Mouse (Mus musculus) heart, embryonic 11.5 days (tissue): ENCODE results near the gene Slfn5. TPM values are rescaled to one million over a fixed set of nuclear protein-coding genes. Genes with fewer than 3 reads are reported as not detected.

ENCODE experiments used
- ATAC-seq: fragments of 200-750 bp; cut with Nextera tagmentation; replicated peaks from 2 replicates; pipeline ENCODE4 v1.8.0; 2017; ENCODE audit warnings: moderate library complexity; ENCODE audit not compliant: insufficient number of reproducible peaks, low FRiP score, low TSS enrichment
- H3K27ac ChIP-seq: fragments of 300-500 bp; sonication (generic); 2 replicates; pipeline ENCODE4 v1.5.1; 2014; ENCODE audit warnings: mild to moderate bottlenecking, low read depth, low read length
- H3K27me3 ChIP-seq: fragments of 300-500 bp; sonication (generic); 2 replicates; pipeline ENCODE4 v1.6.1; 2014; ENCODE audit warnings: mild to moderate bottlenecking, low read length, mixed read lengths; ENCODE audit not compliant: control insufficient read depth, insufficient read depth
- H3K36me3 ChIP-seq: fragments of 300-500 bp; sonication (generic); 2 replicates; pipeline ENCODE4 v1.6.1; 2014; ENCODE audit warnings: mild to moderate bottlenecking, low read length, moderate library complexity, mixed read lengths; ENCODE audit not compliant: control insufficient read depth, insufficient read depth
- H3K4me1 ChIP-seq: fragments of 300-500 bp; sonication (generic); 2 replicates; pipeline ENCODE4 v1.6.1; 2014; ENCODE audit warnings: low read length; ENCODE audit not compliant: control insufficient read depth, insufficient read depth
- H3K4me2 ChIP-seq: fragments of 300-500 bp; sonication (generic); 2 replicates; pipeline ENCODE4 v1.6.1; 2014; ENCODE audit warnings: mild to moderate bottlenecking, moderate library complexity
- H3K4me3 ChIP-seq: fragments of 300-500 bp; sonication (generic); 2 replicates; pipeline ENCODE4 v1.5.1; 2014; ENCODE audit warnings: low read depth, low read length
- H3K9ac ChIP-seq: fragments of 300-500 bp; sonication (generic); 2 replicates; pipeline ENCODE4 v1.6.1; 2014; ENCODE audit warnings: mild to moderate bottlenecking, low read depth, low read length, moderate library complexity
- H3K9me3 ChIP-seq: fragments of 300-500 bp; sonication (generic); replicated peaks from 2 replicates; pipeline ENCODE4 v1.6.1; 2016; ENCODE audit warnings: low read length; ENCODE audit not compliant: control insufficient read depth
- WGBS: fragments of 180-500 bp; shearing (Covaris S2); extraction: QIAGEN DNeasy Blood & Tissue Kit; methylation state at CpG from one replicate; pipeline ENCODE4 v1.1.7; 2014; ENCODE audit not compliant: insufficient replicate concordance; 5-methylcytosine and 5-hydroxymethylcytosine counted together
- polyA plus RNA-seq: library from polyadenylated mRNA; unstranded; fragments of >200 nt; fragmentation: Nextera tagmentation; extraction: Ambion mirVana; gene quantifications from 2 replicates; pipeline ENCODE4 v1.2.1, GENCODE M21; 2014

The Slfn5 gene
- polyA plus RNA-seq, 1 experiment from 2014 or later: 1.4 TPM

DNA sequence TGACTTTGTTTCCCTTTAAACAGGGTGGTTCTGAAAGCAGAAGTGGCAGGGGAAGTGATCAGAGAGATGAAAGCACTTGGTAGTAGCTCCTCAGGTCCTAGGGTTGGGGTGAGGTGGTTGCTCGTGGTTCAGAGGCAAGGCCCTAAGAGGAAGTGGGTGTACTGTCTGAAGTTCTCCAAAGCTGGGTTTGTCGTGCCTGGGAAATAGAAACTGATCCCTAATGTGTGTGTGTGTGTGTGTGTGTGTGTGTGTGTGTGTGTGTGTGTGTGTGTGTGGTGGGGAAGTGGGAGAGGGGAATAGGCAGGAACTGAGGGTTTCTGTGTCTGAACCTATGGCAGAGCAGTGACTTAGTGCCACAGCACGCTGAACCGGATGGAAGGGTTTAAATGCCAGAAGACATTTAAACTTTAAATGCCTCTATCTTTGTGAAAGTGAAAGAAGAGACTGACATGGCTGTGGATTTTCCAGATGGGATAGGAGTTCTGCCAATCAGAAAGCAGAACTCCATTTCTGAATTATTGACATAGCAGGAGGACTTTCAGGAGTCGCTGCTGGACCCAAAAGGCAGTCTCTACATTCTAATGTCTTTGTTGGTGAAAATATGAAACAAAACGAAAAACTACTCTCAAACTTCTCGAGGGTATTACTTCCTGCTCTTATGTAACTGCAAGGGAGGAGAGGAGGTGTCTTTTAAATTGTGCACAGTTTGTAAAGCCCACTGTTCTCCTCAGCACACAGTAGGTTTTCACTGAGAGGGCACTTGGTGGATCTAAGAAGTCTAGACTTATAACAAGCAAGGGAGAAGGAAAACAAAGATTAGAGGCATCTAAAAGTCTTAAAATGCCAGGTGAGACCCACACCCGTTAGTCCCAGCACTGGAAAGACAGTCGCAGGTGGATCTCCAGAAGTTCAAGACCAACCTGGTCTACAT lies 1.7 kb downstream of the Slfn5 start:
- Histone ChIP-seq H3K27me3 (peaks cover 27% of the 10 kb centered on the region), H3K4me2 (peak overlapping the region; percentile 69), H3K36me3 (no peaks in the 10 kb centered on the region), H3K9me3 (no peaks in the 10 kb centered on the region), H3K27ac (no peak overlapping the region), H3K4me1 (peaks cover 9% of the 10 kb centered on the region; the same call in 1 of the 2 replicates), H3K4me3 (no peak overlapping the region), H3K9ac (no peak overlapping the region)
- WGBS: 59% methylated on average over 9 of the region's 9 CpGs
- ATAC-seq: no peak

GRCm38 (mm10) chr11:82954631-82955030 lies 3.5 kb downstream of the Slfn5 start:
- Histone ChIP-seq H3K4me3 (no peak overlapping the region), H3K9ac (no peak overlapping the region), H3K27me3 (peaks cover 27% of the 10 kb centered on the region), H3K36me3 (no peaks in the 10 kb centered on the region), H3K4me2 (no peak overlapping the region), H3K4me1 (peaks cover 9% of the 10 kb centered on the region; the same call in 1 of the 2 replicates), H3K27ac (no peak overlapping the region), H3K9me3 (no peaks in the 10 kb centered on the region)
- 78% methylated on average over 6 of the region's 6 CpGs for WGBS
- ATAC-seq: no peak

GRCm38 (mm10) chr11:82956925-82957324 lies 5.8 kb downstream of the Slfn5 start:
- H3K9me3 ChIP-seq: no peaks in the 10 kb centered on the region
- 53% methylated on average over 10 of the region's 10 CpGs for WGBS
- 0 out of 2 replicates have a peak, but pooled peaks cover 2% of the 10 kb centered on the region for H3K4me1 ChIP-seq
- peaks cover 19% of the 10 kb centered on the region for H3K27me3 ChIP-seq
- H3K4me3 ChIP-seq: no peak overlapping the region
- H3K27ac ChIP-seq: no peak overlapping the region
- no peaks in the 10 kb centered on the region for H3K36me3 ChIP-seq
- H3K4me2 ChIP-seq: no peak overlapping the region
- no peak overlapping the region for H3K9ac ChIP-seq
- ATAC-seq: no peak

DNA sequence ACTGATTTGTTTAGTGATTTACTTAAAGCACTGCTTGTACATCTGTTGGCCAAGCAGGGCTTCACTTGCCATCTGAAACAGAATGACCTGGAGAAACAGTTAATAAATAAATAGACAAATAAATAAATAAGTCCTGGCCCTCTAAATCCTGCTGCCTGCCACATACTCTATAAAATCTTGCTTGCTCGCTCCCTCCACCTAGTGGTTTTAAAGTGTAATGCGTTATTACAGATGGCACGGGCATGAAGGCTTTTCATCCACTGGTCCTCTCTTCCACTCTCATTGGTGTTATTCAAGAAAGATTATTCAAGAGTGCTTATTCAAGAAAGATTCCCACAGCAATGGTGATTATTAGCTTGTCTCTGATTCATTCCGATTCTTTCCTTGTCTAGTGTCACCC lies 8.5 kb downstream of the Slfn5 start:
- no peaks in the 10 kb centered on the region for H3K9me3 ChIP-seq
- H3K4me3 ChIP-seq: no peak overlapping the region
- H3K36me3 ChIP-seq: no peaks in the 10 kb centered on the region
- H3K27me3 ChIP-seq: peaks cover 4% of the 10 kb centered on the region; the same call in 1 of the 2 replicates
- H3K4me1 ChIP-seq: no peaks in the 10 kb centered on the region
- no peak overlapping the region for H3K4me2 ChIP-seq
- ATAC-seq: no peak
- WGBS: 9% methylated on average over 4 of the region's 4 CpGs
- H3K27ac ChIP-seq: no peak overlapping the region
- H3K9ac ChIP-seq: no peak overlapping the region

GRCm38 (mm10) chr11:82961743-82962142 lies 10.6 kb downstream of the Slfn5 start:
- H3K4me3 ChIP-seq: no peak overlapping the region
- no peaks in the 10 kb centered on the region for H3K36me3 ChIP-seq
- no peaks in the 10 kb centered on the region for H3K9me3 ChIP-seq
- no peak overlapping the region for H3K9ac ChIP-seq
- WGBS: 56% methylated on average over 2 of the region's 2 CpGs
- no peak overlapping the region for H3K4me2 ChIP-seq
- H3K4me1 ChIP-seq: no peaks in the 10 kb centered on the region
- no peak overlapping the region for H3K27ac ChIP-seq
- no peak for ATAC-seq
- peaks cover 6% of the 10 kb centered on the region; the same call in 1 of the 2 replicates for H3K27me3 ChIP-seq

DNA sequence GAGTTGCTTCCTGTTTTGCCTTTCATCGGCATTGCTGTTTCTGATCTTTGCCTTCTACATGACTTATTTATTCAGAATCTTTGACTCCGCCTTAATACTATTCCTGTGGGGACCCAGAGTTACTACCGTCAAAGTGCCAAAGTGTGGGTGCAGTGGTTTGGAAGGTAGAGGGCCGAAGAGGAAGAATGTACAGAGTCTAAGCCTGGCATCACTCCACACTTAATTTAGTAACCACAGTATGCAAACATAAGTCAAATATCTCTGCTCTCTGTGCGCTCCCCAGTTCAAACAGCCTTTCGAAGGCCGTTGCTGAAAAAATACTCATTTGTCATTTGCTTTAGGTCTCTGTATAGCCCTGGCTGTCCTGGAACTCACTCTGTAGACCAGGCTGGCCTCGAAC lies 11.1 kb downstream of the Slfn5 start:
- H3K4me3 ChIP-seq: no peak overlapping the region
- H3K4me1 ChIP-seq: no peaks in the 10 kb centered on the region
- H3K9ac ChIP-seq: no peak overlapping the region
- no peak for ATAC-seq
- no peak overlapping the region for H3K27ac ChIP-seq
- peaks cover 6% of the 10 kb centered on the region; the same call in 1 of the 2 replicates for H3K27me3 ChIP-seq
- no peaks in the 10 kb centered on the region for H3K36me3 ChIP-seq
- WGBS: 83% methylated on average over 8 of the region's 8 CpGs
- H3K9me3 ChIP-seq: no peaks in the 10 kb centered on the region
- H3K4me2 ChIP-seq: no peak overlapping the region

DNA sequence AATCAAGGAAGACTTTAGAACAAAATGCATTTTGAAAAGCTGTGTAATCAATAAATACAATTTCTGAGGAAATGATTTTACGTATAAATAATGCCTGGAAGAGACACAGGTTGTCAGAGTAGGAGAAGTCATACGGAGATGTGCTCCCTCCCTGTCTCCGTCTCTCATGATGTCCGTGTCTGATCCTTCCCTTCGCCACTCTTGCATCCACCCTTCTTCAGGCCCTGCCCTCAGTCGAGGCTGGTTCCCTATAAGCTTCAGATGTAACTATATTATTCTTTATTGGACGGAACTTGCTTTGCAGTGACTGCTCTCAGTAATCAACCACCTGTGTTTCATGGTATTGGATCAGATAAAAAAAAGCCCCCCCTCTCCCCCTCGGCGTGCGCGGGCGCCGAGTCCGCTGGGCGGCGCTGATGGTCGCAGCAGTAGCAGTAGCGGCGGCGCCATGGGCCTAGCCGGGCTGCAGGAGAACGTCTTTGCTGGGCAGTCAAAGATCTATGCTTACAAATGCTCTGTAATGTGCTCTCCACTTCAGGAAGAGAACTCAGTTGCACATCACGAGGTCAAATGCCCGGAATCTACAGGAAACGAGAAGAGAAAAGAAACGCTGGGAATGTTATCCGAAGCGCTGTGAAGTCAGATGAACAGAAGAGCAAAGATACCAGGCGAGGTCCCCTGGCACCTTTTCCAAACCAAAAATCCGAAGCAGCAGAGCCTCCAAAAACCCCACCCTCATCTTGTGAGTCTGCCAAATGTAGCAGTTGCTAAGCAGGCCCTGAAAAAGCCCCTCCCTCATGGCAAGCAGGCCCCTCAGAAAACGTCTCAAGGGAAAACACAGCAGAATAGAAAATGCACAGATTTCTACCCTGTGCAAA lies 19.8 kb downstream of the Slfn5 start:
- H3K9ac ChIP-seq: peak overlapping the region; percentile 31; the same call in 1 of the 2 replicates
- no peak for ATAC-seq

GRCm38 (mm10) chr11:82971590-82971974 lies 20.4 kb downstream of the Slfn5 start:
- WGBS: 67% methylated on average over 11 of the region's 11 CpGs
- Histone ChIP-seq H3K36me3 (no peaks in the 10 kb centered on the region), H3K4me2 (peak overlapping the region; percentile 62), H3K9ac (no peak overlapping the region), H3K9me3 (no peaks in the 10 kb centered on the region), H3K4me3 (no peak overlapping the region), H3K27ac (no peak overlapping the region), H3K4me1 (peaks cover 4% of the 10 kb centered on the region; the same call in 1 of the 2 replicates), H3K27me3 (no peaks in the 10 kb centered on the region)
- ATAC-seq: no peak

More for the DNA sequence above, 19.8 kb downstream of the Slfn5 start:
- Histone ChIP-seq H3K27me3 (no peaks in the 10 kb centered on the region), H3K4me1 (peaks cover 4% of the 10 kb centered on the region; the same call in 1 of the 2 replicates), H3K4me3 (peak overlapping the region; percentile 25), H3K36me3 (no peaks in the 10 kb centered on the region), H3K4me2 (peak overlapping the region; percentile 62), H3K27ac (no peak overlapping the region), H3K9me3 (no peaks in the 10 kb centered on the region)
- WGBS: 8% methylated on average over 31 of the region's 31 CpGs
